Comparison of ENCODE assay signal across 10 mouse cellular contexts in the genomic region with DNA sequence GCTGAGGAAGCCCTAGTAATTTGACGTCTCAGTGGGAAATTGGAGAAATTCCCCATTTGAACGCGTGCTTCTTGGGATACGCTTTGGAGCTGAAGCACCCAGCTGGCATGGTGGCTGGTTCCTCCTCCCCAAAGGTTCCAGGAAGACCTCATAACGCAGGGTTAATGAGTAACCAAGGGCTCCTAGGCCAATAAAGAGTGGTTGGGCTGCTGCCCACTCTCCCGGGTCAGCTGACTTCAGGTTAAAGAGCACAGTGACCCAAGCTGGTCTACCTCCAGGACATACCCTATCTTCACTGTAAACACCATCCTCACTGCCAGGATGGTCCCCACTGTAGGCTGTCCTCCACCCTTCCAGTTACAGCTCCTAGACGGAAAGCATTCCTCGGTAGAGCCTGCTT. TPM values are rescaled to one million over a fixed set of nuclear protein-coding genes. Genes with fewer than 3 reads are reported as not detected.
DNase-seq lines count a peak whose midpoint lies in the region; ATAC-seq and TF ChIP-seq lines count a peak whose summit lies in the region.
"Had no signal": no experiment of that assay in that cellular context is flagged by ENCODE, and none has a peak within 500 bp of the region (broad histone marks: within the 10 kb centered on the region; RNA-seq: fewer than 3 reads in every experiment).

No protein-coding gene starts in this region.

- no peak overlapping the region for H3K9ac ChIP-seq in midbrain, embryonic 14.5 days (replicated peaks; ENCODE audit: low read length)
- no peak overlapping the region for H3K9ac ChIP-seq in kidney, embryonic 16.5 days (replicated peaks; ENCODE audit: low read length)
- H3K9ac ChIP-seq in liver, embryonic 13.5 days, result no peak overlapping the region
- H3K9ac ChIP-seq in stomach, postnatal 0 days (ENCODE audit: low read length), result no peak overlapping the region
- H3K9ac ChIP-seq: heart, embryonic 12.5 days had no signal

- peak overlapping the region; percentile 89; the same call in 1 of the 2 replicates for H3K4me2 ChIP-seq in midbrain, embryonic 14.5 days (ENCODE audit: low read length)
- no peak overlapping the region for H3K4me2 ChIP-seq in kidney, embryonic 16.5 days (replicated peaks; ENCODE audit: low read depth, low read length)
- peak overlapping the region; percentile 51 for H3K4me2 ChIP-seq in liver, embryonic 13.5 days
- H3K4me2 ChIP-seq in stomach, postnatal 0 days (replicated peaks; ENCODE audit: low read depth), result no peak overlapping the region
- H3K4me2 ChIP-seq: heart, embryonic 12.5 days had no signal

- no peak for TF ChIP-seq EP300 in stomach, postnatal 0 days (optimal IDR thresholded peaks at IDR 0.05)

- DNase-seq in midbrain, embryonic 14.5 days, result no peak
- no peak for DNase-seq in midbrain, embryonic 10.5 days (ENCODE audit: low spot score)
- no peak for DNase-seq in liver, embryonic 13.5 days
- peak; percentile 58 for DNase-seq in stomach, postnatal 0 days (ENCODE audit: low spot score)
- DNase-seq in cerebellum, adult 9-10 months, result no peak
- DNase-seq in left cerebral cortex, adult 8-10 months (ENCODE audit: low spot score in 2 of 2), result no peak

- peaks cover 25% of the 10 kb centered on the region for H3K36me3 ChIP-seq in midbrain, embryonic 14.5 days (ENCODE audit: control insufficient read depth, insufficient read depth, low read length)
- no peaks in the 10 kb centered on the region for H3K36me3 ChIP-seq in midbrain, embryonic 10.5 days
- H3K36me3 ChIP-seq in kidney, embryonic 16.5 days (ENCODE audit: insufficient read depth, low read length), result no peaks in the 10 kb centered on the region
- peaks cover 6% of the 10 kb centered on the region; the same call in 1 of the 2 replicates for H3K36me3 ChIP-seq in liver, embryonic 13.5 days
- H3K36me3 ChIP-seq in stomach, postnatal 0 days (ENCODE audit: control insufficient read depth, insufficient read depth, low read length), result no peaks in the 10 kb centered on the region
- H3K36me3 ChIP-seq: heart, embryonic 12.5 days had no signal

- no peak overlapping the region for H3K27ac ChIP-seq in midbrain, embryonic 14.5 days (replicated peaks; ENCODE audit: low read depth, low read length)
- H3K27ac ChIP-seq in midbrain, embryonic 10.5 days (replicated peaks), result no peak overlapping the region
- peak overlapping the region; percentile 85 for H3K27ac ChIP-seq in kidney, embryonic 16.5 days (ENCODE audit: low read length)
- H3K27ac ChIP-seq in liver, embryonic 13.5 days, result peak overlapping the region; percentile 26
- H3K27ac ChIP-seq in stomach, postnatal 0 days (replicated peaks), result peak overlapping the region; percentile 86

- H3K4me1 ChIP-seq in midbrain, embryonic 14.5 days (ENCODE audit: control insufficient read depth, insufficient read depth, low read length), result peaks cover 25% of the 10 kb centered on the region
- H3K4me1 ChIP-seq in midbrain, embryonic 10.5 days, result peaks cover 42% of the 10 kb centered on the region
- H3K4me1 ChIP-seq in kidney, embryonic 16.5 days (ENCODE audit: insufficient read depth, low read length), result peaks cover 34% of the 10 kb centered on the region
- peaks cover 32% of the 10 kb centered on the region for H3K4me1 ChIP-seq in liver, embryonic 13.5 days (replicated peaks)
- H3K4me1 ChIP-seq in stomach, postnatal 0 days (replicated peaks; ENCODE audit: control insufficient read depth, insufficient read depth), result 0 out of 2 replicates have a peak, but pooled peaks cover 5% of the 10 kb centered on the region

- no peak for TF ChIP-seq CTCF in stomach, postnatal 0 days (IDR thresholded peaks at IDR 0.05; ENCODE audit: low read depth)

- ATAC-seq in midbrain, embryonic 14.5 days (ENCODE audit: low FRiP score, low TSS enrichment), result no peak
- peak; percentile 32; the same call in 1 of the 2 replicates for ATAC-seq in kidney, embryonic 16.5 days (ENCODE audit: low FRiP score, low TSS enrichment)
- ATAC-seq in liver, embryonic 13.5 days (ENCODE audit: low read depth), result peak; percentile 59
- no peak; the same call in 1 of the 2 replicates for ATAC-seq in stomach, postnatal 0 days (ENCODE audit: low FRiP score, low TSS enrichment)
- ATAC-seq: inflammation-experienced regulatory T-cells, adult 6 months had no signal

- H3K27me3 ChIP-seq in midbrain, embryonic 14.5 days (ENCODE audit: control insufficient read depth, insufficient read depth, low read length), result no peaks in the 10 kb centered on the region
- H3K27me3 ChIP-seq in midbrain, embryonic 10.5 days (ENCODE audit: low read depth, poor library complexity, severe bottlenecking), result peaks cover 71% of the 10 kb centered on the region
- 0 out of 2 replicates have a peak, but pooled peaks cover 16% of the 10 kb centered on the region for H3K27me3 ChIP-seq in kidney, embryonic 16.5 days (ENCODE audit: insufficient read depth, low read length)
- peaks cover 80% of the 10 kb centered on the region for H3K27me3 ChIP-seq in liver, embryonic 13.5 days
- H3K27me3 ChIP-seq in stomach, postnatal 0 days (ENCODE audit: control insufficient read depth, insufficient read depth, low read length), result no peaks in the 10 kb centered on the region

- WGBS in midbrain, embryonic 14.5 days, result 95% methylated on average over 8 of the region's 8 CpGs
- WGBS in midbrain, embryonic 10.5 days, result 89% methylated on average over 8 of the region's 8 CpGs
- whole genome bisulfite sequencing in kidney, embryonic 16.5 days, result 73% methylated on average over 8 of the region's 8 CpGs
- WGBS in liver, embryonic 13.5 days (ENCODE audit: insufficient replicate concordance), result 59% methylated on average over 8 of the region's 8 CpGs
- 62% methylated on average over 8 of the region's 8 CpGs for WGBS in stomach, postnatal 0 days

- H3K4me3 ChIP-seq in midbrain, embryonic 14.5 days (replicated peaks; ENCODE audit: low read depth, low read length), result no peak overlapping the region
- H3K4me3 ChIP-seq in midbrain, embryonic 10.5 days, result no peak overlapping the region
- no peak overlapping the region for H3K4me3 ChIP-seq in kidney, embryonic 16.5 days (ENCODE audit: low read length)
- peak overlapping the region; percentile 32; the same call in 1 of the 2 replicates for H3K4me3 ChIP-seq in liver, embryonic 13.5 days (replicated peaks)
- H3K4me3 ChIP-seq in stomach, postnatal 0 days (ENCODE audit: low read depth, low read length), result no peak overlapping the region
- H3K4me3 ChIP-seq: heart, embryonic 12.5 days; myocyte had no signal

- H3K9me3 ChIP-seq in midbrain, embryonic 14.5 days (ENCODE audit: control insufficient read depth, low read length), result no peaks in the 10 kb centered on the region
- no peaks in the 10 kb centered on the region for H3K9me3 ChIP-seq in midbrain, embryonic 10.5 days (replicated peaks)
- H3K9me3 ChIP-seq in kidney, embryonic 16.5 days (ENCODE audit: low read length), result no peaks in the 10 kb centered on the region
- no peaks in the 10 kb centered on the region for H3K9me3 ChIP-seq in liver, embryonic 13.5 days (replicated peaks)
- no peaks in the 10 kb centered on the region for H3K9me3 ChIP-seq in stomach, postnatal 0 days (ENCODE audit: control insufficient read depth, low read length)
- H3K9me3 ChIP-seq: heart, embryonic 12.5 days had no signal

RNA-seq across cellular contexts. Expression of gene Sema4a, which starts 4.7 kb away (rescaled TPM):
- 28.8 and 32.1 TPM in 2 replicates for polyA plus RNA-seq in midbrain, embryonic 14.5 days (2014; fragmentation: Nextera tagmentation; extraction: Ambion mirVana)
- 4.9 and 10.5 TPM in 2 replicates for polyA plus RNA-seq in midbrain, embryonic 10.5 days (2016; fragmentation: Nextera tagmentation; extraction: Ambion mirVana)
- 19.6 and 25.3 TPM in 2 replicates for polyA plus RNA-seq in kidney, embryonic 16.5 days (2015; fragmentation: Nextera tagmentation; extraction: Ambion mirVana)
- 13.8 and 15.8 TPM in 2 replicates for polyA plus RNA-seq in liver, embryonic 13.5 days (2015; fragmentation: Nextera tagmentation; extraction: Ambion mirVana)
- 27.9 and 32.7 TPM in 2 replicates for polyA plus RNA-seq in stomach, postnatal 0 days (2015; fragmentation: Nextera tagmentation; extraction: Ambion mirVana)
- 10 to 100 TPM; 63.2 to 71.4 (median 66.8) TPM for total RNA-seq in left cerebral cortex, adult 8-10 months (2022)

RNA-seq across cellular contexts. Expression of gene Slc25a44, which starts 31.4 kb away (rescaled TPM):
- 34.1 and 38.0 TPM in 2 replicates for polyA plus RNA-seq in midbrain, embryonic 14.5 days (2014; fragmentation: Nextera tagmentation; extraction: Ambion mirVana)
- polyA plus RNA-seq in midbrain, embryonic 10.5 days (2016; fragmentation: Nextera tagmentation; extraction: Ambion mirVana), result 18.7 and 20.0 TPM in 2 replicates
- polyA plus RNA-seq in kidney, embryonic 16.5 days (2015; fragmentation: Nextera tagmentation; extraction: Ambion mirVana), result 21.7 and 22.2 TPM in 2 replicates
- 10.4 and 13.2 TPM in 2 replicates for polyA plus RNA-seq in liver, embryonic 13.5 days (2015; fragmentation: Nextera tagmentation; extraction: Ambion mirVana)
- polyA plus RNA-seq in stomach, postnatal 0 days (2015; fragmentation: Nextera tagmentation; extraction: Ambion mirVana), result 9.7 and 9.8 TPM in 2 replicates
- 10 to 100 TPM; 72.5 to 77.6 (median 75.9) TPM for total RNA-seq in left cerebral cortex, adult 8-10 months (2022)

RNA-seq across cellular contexts. Expression of gene Pmf1, which starts 46.2 kb away (rescaled TPM):
- 24.9 and 28.3 TPM in 2 replicates for polyA plus RNA-seq in midbrain, embryonic 14.5 days (2014; fragmentation: Nextera tagmentation; extraction: Ambion mirVana)
- 162 and 174 TPM in 2 replicates for polyA plus RNA-seq in midbrain, embryonic 10.5 days (2016; fragmentation: Nextera tagmentation; extraction: Ambion mirVana)
- polyA plus RNA-seq in kidney, embryonic 16.5 days (2015; fragmentation: Nextera tagmentation; extraction: Ambion mirVana), result 144 and 152 TPM in 2 replicates
- 97.1 and 105 TPM in 2 replicates for polyA plus RNA-seq in liver, embryonic 13.5 days (2015; fragmentation: Nextera tagmentation; extraction: Ambion mirVana)
- 55.6 and 58.1 TPM in 2 replicates for polyA plus RNA-seq in stomach, postnatal 0 days (2015; fragmentation: Nextera tagmentation; extraction: Ambion mirVana)
- total RNA-seq in left cerebral cortex, adult 8-10 months (2022), result 1 to 10 TPM; 7.4 to 9.2 (median 7.8) TPM

RNA-seq across cellular contexts. Expression of gene Lmna, which starts 53.4 kb away (rescaled TPM):
- 31.0 and 34.3 TPM in 2 replicates for polyA plus RNA-seq in midbrain, embryonic 14.5 days (2014; fragmentation: Nextera tagmentation; extraction: Ambion mirVana)
- polyA plus RNA-seq in midbrain, embryonic 10.5 days (2016; fragmentation: Nextera tagmentation; extraction: Ambion mirVana), result 13.5 and 18.3 TPM in 2 replicates
- 89.9 and 100 TPM in 2 replicates for polyA plus RNA-seq in kidney, embryonic 16.5 days (2015; fragmentation: Nextera tagmentation; extraction: Ambion mirVana)
- polyA plus RNA-seq in liver, embryonic 13.5 days (2015; fragmentation: Nextera tagmentation; extraction: Ambion mirVana), result 165 and 184 TPM in 2 replicates
- polyA plus RNA-seq in stomach, postnatal 0 days (2015; fragmentation: Nextera tagmentation; extraction: Ambion mirVana), result 250 and 267 TPM in 2 replicates
- total RNA-seq in left cerebral cortex, adult 8-10 months (2022), result 10 to 100 TPM; 50.1 to 67.5 (median 60.3) TPM

Comparison
In these comparisons a context has a peak if more than half of its experiments do, and no peak if none do; other contexts are left out.
1. ATAC-seq: peak in kidney, embryonic 16.5 days (single experiment) and liver, embryonic 13.5 days (single experiment); none in midbrain, embryonic 14.5 days (single experiment) and stomach, postnatal 0 days (single experiment).
2. H3K27ac ChIP-seq: peak in kidney, embryonic 16.5 days (single experiment), liver, embryonic 13.5 days (single experiment) and stomach, postnatal 0 days (single experiment); none in midbrain, embryonic 14.5 days (single experiment) and midbrain, embryonic 10.5 days (single experiment).
3. H3K4me2 ChIP-seq: peak in midbrain, embryonic 14.5 days (single experiment) and liver, embryonic 13.5 days (single experiment); none in kidney, embryonic 16.5 days (single experiment) and stomach, postnatal 0 days (single experiment).